Mouse (Mus musculus) intestine, embryonic 15.5 days (tissue): ENCODE measurements around the gene Pcsk7. TPM values are rescaled to one million over a fixed set of nuclear protein-coding genes. Genes with fewer than 3 reads are reported as not detected.

Experiments
- ATAC-seq: fragments of 200-750 bp; cut with Nextera tagmentation; 2 replicates; pipeline ENCODE4 v1.8.0; 2017; ENCODE audit warnings: moderate TSS enrichment, moderate library complexity
- H3K27ac ChIP-seq: fragments of 300-500 bp; sonication (generic); 2 replicates; pipeline ENCODE4 v1.5.1; 2015; ENCODE audit warnings: mild to moderate bottlenecking, inconsistent platforms
- H3K27me3 ChIP-seq: fragments of 300-500 bp; sonication (generic); replicated peaks from 2 replicates; pipeline ENCODE4 v1.6.1; 2015; ENCODE audit warnings: inconsistent platforms
- H3K36me3 ChIP-seq: fragments of 300-500 bp; sonication (generic); 2 replicates; pipeline ENCODE4 v1.6.1; 2015; ENCODE audit warnings: inconsistent platforms
- H3K4me1 ChIP-seq: fragments of 300-500 bp; sonication (generic); replicated peaks from 2 replicates; pipeline ENCODE4 v1.6.1; 2015; ENCODE audit warnings: inconsistent platforms
- H3K4me2 ChIP-seq: fragments of 300-500 bp; sonication (generic); replicated peaks from 2 replicates; pipeline ENCODE4 v1.6.1; 2015; ENCODE audit warnings: mild to moderate bottlenecking, inconsistent platforms
- H3K4me3 ChIP-seq: fragments of 300-500 bp; sonication (generic); replicated peaks from 2 replicates; pipeline ENCODE4 v1.5.1; 2015; ENCODE audit warnings: inconsistent platforms
- H3K9ac ChIP-seq: fragments of 300-500 bp; sonication (generic); 2 replicates; pipeline ENCODE4 v1.6.1; 2015; ENCODE audit warnings: inconsistent platforms
- H3K9me3 ChIP-seq: fragments of 300-500 bp; sonication (generic); 2 replicates; pipeline ENCODE4 v1.6.1; 2016; ENCODE audit warnings: inconsistent platforms
- WGBS: fragments of 180-500 bp; shearing (Covaris S2); methylation state at CpG from one replicate; pipeline ENCODE4 v1.1.7; 2015; 5-methylcytosine and 5-hydroxymethylcytosine counted together
- polyA plus RNA-seq: library from polyadenylated mRNA; unstranded; fragments of >200 nt; fragmentation: Nextera tagmentation; extraction: Ambion mirVana; gene quantifications from 2 replicates; pipeline ENCODE4 v1.2.1, GENCODE M21; 2015

Gene Pcsk7
- polyA plus RNA-seq, 1 experiment from 2014 or later = 18.5 TPM

GRCm38 (mm10) chr9:45954294-45955106 lies 48.2 kb downstream of the Pcsk7 start:
- peak; percentile 79 for ATAC-seq
- WGBS = under 1% methylated on average over 52 of the region's 63 CpGs
- peaks cover 18% of the 10 kb centered on the region for H3K4me1 ChIP-seq

GRCm38 (mm10) chr9:45955107-45955963 lies 49.0 kb downstream of the Pcsk7 start, which contains the start of gene Sidt2:
Gene Sidt2, minus strand, starts transcription at chr9:45955258.
- H3K9me3 ChIP-seq = no peaks in the 10 kb centered on the region
- H3K4me2 ChIP-seq = peak within 1 kb of the TSS; percentile 80
- peaks cover 18% of the 10 kb centered on the region for H3K4me1 ChIP-seq
- H3K9ac ChIP-seq = peak within 1 kb of the TSS; percentile 91
- no peaks in the 10 kb centered on the region for H3K27me3 ChIP-seq
- H3K4me3 ChIP-seq = peak within 1 kb of the TSS; percentile 90
- H3K27ac ChIP-seq = peak within 1 kb of the TSS; percentile 90
- ATAC-seq = peak; percentile 98
- H3K36me3 ChIP-seq = peaks cover 8% of the 10 kb centered on the region; the same call in 1 of the 2 replicates
- WGBS = under 1% methylated on average over 47 of the region's 48 CpGs

More at GRCm38 (mm10) chr9:45954294-45955106, 48.2 kb downstream of the Pcsk7 start:
- Histone ChIP-seq H3K4me3 (peak overlapping the region; percentile 90), H3K27ac (peak overlapping the region; percentile 90), H3K27me3 (no peaks in the 10 kb centered on the region), H3K36me3 (peaks cover 14% of the 10 kb centered on the region), H3K9me3 (no peaks in the 10 kb centered on the region), H3K4me2 (peak overlapping the region; percentile 80), H3K9ac (peak overlapping the region; percentile 91)

GRCm38 (mm10) chr9:45958023-45958670 lies 51.9 kb downstream of the Pcsk7 start:
- H3K9ac ChIP-seq = no peak overlapping the region
- ATAC-seq = no peak
- WGBS = 52% methylated on average over 7 of the region's 7 CpGs
- H3K9me3 ChIP-seq = no peaks in the 10 kb centered on the region
- 0 out of 2 replicates have a peak, but pooled peaks cover 8% of the 10 kb centered on the region for H3K36me3 ChIP-seq
- no peak overlapping the region for H3K4me3 ChIP-seq
- no peak overlapping the region for H3K27ac ChIP-seq
- no peaks in the 10 kb centered on the region for H3K27me3 ChIP-seq
- peaks cover 13% of the 10 kb centered on the region for H3K4me1 ChIP-seq
- no peak overlapping the region for H3K4me2 ChIP-seq

- no peak overlapping the region for H3K4me3 ChIP-seq
- H3K4me1 ChIP-seq = peaks cover 6% of the 10 kb centered on the region
- no peak overlapping the region for H3K9ac ChIP-seq
- H3K27ac ChIP-seq = no peak overlapping the region
- H3K36me3 ChIP-seq = 0 out of 2 replicates have a peak, but pooled peaks cover 8% of the 10 kb centered on the region
- H3K27me3 ChIP-seq = no peaks in the 10 kb centered on the region
- H3K4me2 ChIP-seq = no peak overlapping the region
- no peaks in the 10 kb centered on the region for H3K9me3 ChIP-seq
- 59% methylated on average over 4 of the region's 4 CpGs for WGBS
- ATAC-seq = no peak
These were observed 52.6 kb downstream of the Pcsk7 start for GRCm38 (mm10) chr9:45958851-45959250.

- Histone ChIP-seq H3K27ac (no peak overlapping the region), H3K27me3 (no peaks in the 10 kb centered on the region), H3K9me3 (no peaks in the 10 kb centered on the region), H3K4me2 (no peak overlapping the region), H3K9ac (no peak overlapping the region), H3K36me3 (0 out of 2 replicates have a peak, but pooled peaks cover 13% of the 10 kb centered on the region), H3K4me1 (peaks cover 5% of the 10 kb centered on the region; the same call in 1 of the 2 replicates), H3K4me3 (no peak overlapping the region)
- WGBS = 75% methylated on average over 7 of the region's 7 CpGs
- ATAC-seq = no peak
These were observed 53.4 kb downstream of the Pcsk7 start for GRCm38 (mm10) chr9:45959661-45960060.

GRCm38 (mm10) chr9:45961855-45962254 lies 55.6 kb downstream of the Pcsk7 start:
- ATAC-seq = no peak
- Histone ChIP-seq H3K4me1 (no peaks in the 10 kb centered on the region), H3K9me3 (no peaks in the 10 kb centered on the region), H3K36me3 (peaks cover 23% of the 10 kb centered on the region; the same call in 1 of the 2 replicates), H3K4me2 (no peak overlapping the region), H3K9ac (no peak overlapping the region), H3K27ac (no peak overlapping the region), H3K27me3 (no peaks in the 10 kb centered on the region), H3K4me3 (no peak overlapping the region)
- 72% methylated on average over 2 of the region's 2 CpGs for WGBS

GRCm38 (mm10) chr9:45963577-45963976 lies 57.3 kb downstream of the Pcsk7 start:
- H3K9me3 ChIP-seq = no peaks in the 10 kb centered on the region
- no peaks in the 10 kb centered on the region for H3K4me1 ChIP-seq
- no peak overlapping the region for H3K27ac ChIP-seq
- no peak overlapping the region for H3K9ac ChIP-seq
- H3K36me3 ChIP-seq = peaks cover 25% of the 10 kb centered on the region
- ATAC-seq = no peak
- no peaks in the 10 kb centered on the region for H3K27me3 ChIP-seq
- H3K4me2 ChIP-seq = no peak overlapping the region
- 88% methylated on average over 6 of the region's 6 CpGs for WGBS
- H3K4me3 ChIP-seq = no peak overlapping the region

GRCm38 (mm10) chr9:45976884-45977283 lies 70.6 kb downstream of the Pcsk7 start:
- Histone ChIP-seq H3K9me3 (no peaks in the 10 kb centered on the region), H3K4me3 (no peak overlapping the region), H3K9ac (no peak overlapping the region), H3K27me3 (no peaks in the 10 kb centered on the region), H3K27ac (no peak overlapping the region), H3K36me3 (peaks cover 22% of the 10 kb centered on the region), H3K4me1 (0 out of 2 replicates have a peak, but pooled peaks cover 4% of the 10 kb centered on the region), H3K4me2 (no peak overlapping the region)
- 78% methylated on average over 2 of the region's 2 CpGs for WGBS
- no peak for ATAC-seq

Other genes with a start within 250 kb of the Pcsk7 start
- 21.1 and 24.9 TPM in 2 replicates for gene Cep164, start 77.8 kb upstream of the Pcsk7 start, polyA plus RNA-seq
- gene Bace1, start 67.9 kb upstream of the Pcsk7 start, polyA plus RNA-seq = 20.8 and 22.5 TPM in 2 replicates
- gene Rnf214, start 414 bp downstream of the Pcsk7 start, polyA plus RNA-seq = 36.2 and 36.9 TPM in 2 replicates
- gene Tagln, start 29.6 kb downstream of the Pcsk7 start, polyA plus RNA-seq = 304 and 345 TPM in 2 replicates
- gene Sidt2, start 48.8 kb downstream of the Pcsk7 start, polyA plus RNA-seq = 36.3 and 39.6 TPM in 2 replicates
- gene Pafah1b2, start 106.2 kb downstream of the Pcsk7 start, polyA plus RNA-seq = 137 and 141 TPM in 2 replicates
- 12.4 and 13.2 TPM in 2 replicates for gene Sik3, start 106.3 kb downstream of the Pcsk7 start, polyA plus RNA-seq